Mouse (Mus musculus) olfactory bulb, adult 2 months (tissue): ENCODE data around the gene 4930432K21Rik. TPM values are rescaled to one million over a fixed set of nuclear protein-coding genes. Genes with fewer than 3 reads are reported as not detected.

Experiments used
- H3K27ac ChIP-seq: fragments of 200-500 bp; 2 replicates; pipeline ENCODE4 v1.5.1; 2012; ENCODE audit warnings: low read depth, low read length; ENCODE audit not compliant: insufficient read depth
- H3K4me1 ChIP-seq: fragments of 200-500 bp; 2 replicates; pipeline ENCODE4 v1.6.1; 2012; ENCODE audit warnings: low read length; ENCODE audit not compliant: control insufficient read depth, insufficient read depth
- H3K4me3 ChIP-seq: fragments of 200-500 bp; 2 replicates; pipeline ENCODE4 v1.5.1; 2012; ENCODE audit warnings: mild to moderate bottlenecking, low read depth, low read length, moderate library complexity; ENCODE audit not compliant: insufficient read depth
- CTCF ChIP-seq: fragments of 200-500 bp; IDR thresholded peaks from 2 replicates; pipeline ENCODE4 v1.5.1; 2012; ENCODE audit warnings: low read depth, mild to moderate bottlenecking, low read length, moderate library complexity; ENCODE audit not compliant: insufficient read depth
- POLR2A ChIP-seq: fragments of 200-500 bp; IDR thresholded peaks from 2 replicates; pipeline ENCODE4 v1.6.1; 2012; ENCODE audit warnings: mild to moderate bottlenecking, low read depth, low read length, moderate library complexity; ENCODE audit not compliant: insufficient read depth
- WGBS: fragments of 180-500 bp; shearing (Covaris S2); methylation state at CpG from one replicate; pipeline ENCODE4 v1.1.7; 2018; 5-methylcytosine and 5-hydroxymethylcytosine counted together
- polyA plus RNA-seq: library from polyadenylated mRNA; stranded (reverse); fragments of >200 nt; gene quantifications from 2 replicates; pipeline ENCODE4 v1.2.4, GENCODE M21; 2012; ENCODE audit warnings: low replicate concordance; ENCODE audit not compliant: missing spikeins, insufficient read depth, insufficient read length

The 4930432K21Rik gene
- polyA plus RNA-seq, 1 experiment: not detected

- 35% methylated on average over 17 of the region's 17 CpGs for WGBS
- TF ChIP-seq POLR2A: no peak
- no peak for TF ChIP-seq CTCF
- peaks cover 27% of the 10 kb centered on the region for H3K4me1 ChIP-seq
- peak overlapping the region; percentile 2; the same call in 1 of the 2 replicates for H3K27ac ChIP-seq
- no peak overlapping the region for H3K4me3 ChIP-seq
Observed at GRCm38 (mm10) chr8:84208381-84209380, 60.9 kb downstream of the 4930432K21Rik start.

- 53% methylated on average over 34 of the region's 34 CpGs for WGBS
- Histone ChIP-seq H3K4me1 (peaks cover 22% of the 10 kb centered on the region), H3K4me3 (peak overlapping the region; percentile 26), H3K27ac (peak overlapping the region; percentile 37; the same call in 1 of the 2 replicates)
- TF ChIP-seq POLR2A: no peak
- peak; percentile 87 for TF ChIP-seq CTCF
Observed at GRCm38 (mm10) chr8:84210167-84210791, 62.5 kb downstream of the 4930432K21Rik start.

GRCm38 (mm10) chr8:84211202-84211601, 63.4 kb downstream of the 4930432K21Rik start:
- no peak for TF ChIP-seq CTCF
- TF ChIP-seq POLR2A: no peak
- Histone ChIP-seq H3K4me1 (peaks cover 22% of the 10 kb centered on the region), H3K27ac (no peak overlapping the region), H3K4me3 (no peak overlapping the region)
- 88% methylated on average over 3 of the region's 3 CpGs for WGBS

GRCm38 (mm10) chr8:84211881-84212563, 64.2 kb downstream of the 4930432K21Rik start:
- WGBS: 92% methylated on average over 31 of the region's 31 CpGs
- no peak overlapping the region for H3K4me3 ChIP-seq
- peaks cover 22% of the 10 kb centered on the region for H3K4me1 ChIP-seq
- TF ChIP-seq CTCF (no peak), POLR2A (no peak)
- H3K27ac ChIP-seq: no peak overlapping the region

- H3K4me3 ChIP-seq: no peak overlapping the region
- peaks cover 18% of the 10 kb centered on the region for H3K4me1 ChIP-seq
- 90% methylated on average over 4 of the region's 4 CpGs for WGBS
- no peak overlapping the region for H3K27ac ChIP-seq
- TF ChIP-seq POLR2A: no peak
- no peak for TF ChIP-seq CTCF
Observed at GRCm38 (mm10) chr8:84213277-84213676, 65.5 kb downstream of the 4930432K21Rik start.

- no peak overlapping the region for H3K27ac ChIP-seq
- TF ChIP-seq POLR2A (no peak), CTCF (no peak)
- 94% methylated on average over 11 of the region's 11 CpGs for WGBS
- no peaks in the 10 kb centered on the region for H3K4me1 ChIP-seq
- H3K4me3 ChIP-seq: no peak overlapping the region
Observed at GRCm38 (mm10) chr8:84217206-84217605, 69.4 kb downstream of the 4930432K21Rik start.

GRCm38 (mm10) chr8:84218143-84218542, 70.3 kb downstream of the 4930432K21Rik start:
- TF ChIP-seq CTCF: no peak
- no peak overlapping the region for H3K4me3 ChIP-seq
- H3K4me1 ChIP-seq: no peaks in the 10 kb centered on the region
- WGBS: 84% methylated on average over 5 of the region's 5 CpGs
- H3K27ac ChIP-seq: no peak overlapping the region

GRCm38 (mm10) chr8:84220105-84220504, 72.3 kb downstream of the 4930432K21Rik start:
- Histone ChIP-seq H3K4me3 (no peak overlapping the region), H3K4me1 (no peaks in the 10 kb centered on the region), H3K27ac (no peak overlapping the region)
- no peak for TF ChIP-seq POLR2A
- no peak for TF ChIP-seq CTCF
- 76% methylated on average over 7 of the region's 7 CpGs for WGBS

Other genes starting within 250 kb of the 4930432K21Rik start
- gene Adgrl1, start 247.9 kb upstream of the 4930432K21Rik start, polyA plus RNA-seq: 113 TPM in 1 of 2 replicates, not detected in the other
- not detected in 2 replicates for gene Gm10644, start 192.8 kb upstream of the 4930432K21Rik start, polyA plus RNA-seq
- gene Asf1b, start 192.5 kb upstream of the 4930432K21Rik start, polyA plus RNA-seq: not detected in 2 replicates
- 203 TPM in 1 of 2 replicates, not detected in the other for gene Prkaca, start 175.0 kb upstream of the 4930432K21Rik start, polyA plus RNA-seq
- not detected in 2 replicates for gene Samd1, start 150.4 kb upstream of the 4930432K21Rik start, polyA plus RNA-seq
- not detected in 2 replicates for gene 1700067K01Rik, start 146.5 kb upstream of the 4930432K21Rik start, polyA plus RNA-seq
- not detected in 2 replicates for gene 2210011C24Rik, start 135.9 kb upstream of the 4930432K21Rik start, polyA plus RNA-seq
- gene Palm3, start 126.6 kb upstream of the 4930432K21Rik start, polyA plus RNA-seq: not detected in 2 replicates
- gene Il27ra, start 105.4 kb upstream of the 4930432K21Rik start, polyA plus RNA-seq: not detected in 2 replicates
- gene Rln3, start 103.0 kb upstream of the 4930432K21Rik start, polyA plus RNA-seq: not detected in 2 replicates
- gene Gm10643, start 82.9 kb upstream of the 4930432K21Rik start, polyA plus RNA-seq: not detected in 2 replicates
- not detected in 2 replicates for gene Rfx1, start 81.2 kb upstream of the 4930432K21Rik start, polyA plus RNA-seq
- not detected in 2 replicates for gene Dcaf15, start 43.3 kb upstream of the 4930432K21Rik start, polyA plus RNA-seq
- gene Podnl1, start 22.0 kb upstream of the 4930432K21Rik start, polyA plus RNA-seq: not detected in 2 replicates
- gene Cc2d1a, start 89 bp upstream of the 4930432K21Rik start, polyA plus RNA-seq: not detected in 2 replicates
- not detected in 2 replicates for gene Nanos3, start 37.2 kb downstream of the 4930432K21Rik start, polyA plus RNA-seq
- gene Zswim4, start 89.0 kb downstream of the 4930432K21Rik start, polyA plus RNA-seq: 65.7 TPM in 1 of 2 replicates, not detected in the other
- not detected in 2 replicates for gene D8Ertd738e, start 101.7 kb downstream of the 4930432K21Rik start, polyA plus RNA-seq
- not detected in 2 replicates for gene Mri1, start 109.3 kb downstream of the 4930432K21Rik start, polyA plus RNA-seq
- gene Ccdc130, start 122.4 kb downstream of the 4930432K21Rik start, polyA plus RNA-seq: not detected in 2 replicates
- gene Cacna1a, start 240.4 kb downstream of the 4930432K21Rik start, polyA plus RNA-seq: not detected in 2 replicates